Mouse (Mus musculus): Measurements from ENCODE around the gene Tfec. TPM values are rescaled to one million over a fixed set of nuclear protein-coding genes. Genes with fewer than 3 reads are reported as not detected.

The Tfec gene
- total and polyA plus RNA-seq, 2 experiments from 2014 or later, result 0.24 to 0.31 TPM

- no peaks in the 10 kb centered on the region for H3K36me3 ChIP-seq (ENCODE audit: insufficient read depth)
- peak; percentile 75 for TF ChIP-seq CTCF (IDR thresholded peaks at IDR 0.05; ENCODE audit: low read depth)
- peak overlapping the region; percentile 6; the same call in 1 of the 2 replicates for H3K4me2 ChIP-seq (ENCODE audit: low read depth)
- ATAC-seq (peak; percentile 68; the same call in 1 of the 2 replicates), DNase-seq (peak; percentile 82)
- H3K27ac ChIP-seq (ENCODE audit: low read depth, low read length), result no peak overlapping the region
- H3K4me3 ChIP-seq (ENCODE audit: low read depth, low read length), result no peak overlapping the region
- H3K9ac ChIP-seq, result no peak overlapping the region
- 4% methylated on average over 10 of the region's 10 CpGs for WGBS
- H3K4me1 ChIP-seq (ENCODE audit: insufficient read depth), result peaks cover 3% of the 10 kb centered on the region; the same call in 1 of the 2 replicates
- no peaks in the 10 kb centered on the region; the same call in 1 of the 2 replicates for H3K27me3 ChIP-seq (ENCODE audit: insufficient read depth, low read length)
- no peaks in the 10 kb centered on the region for H3K9me3 ChIP-seq (ENCODE audit: low read length)
These were observed 100.6 kb downstream of the Tfec start for GRCm38 (mm10) chr6:16797669-16798068.

- H3K4me2 ChIP-seq (ENCODE audit: low read depth), result peak overlapping the region; percentile 36
- DNase-seq, result peak; percentile 43
- ATAC-seq, result peak; percentile 59; the same call in 1 of the 2 replicates
These were observed 101.3 kb downstream of the Tfec start for GRCm38 (mm10) chr6:16796914-16797313.

GRCm38 (mm10) chr6:16794036-16794435, 104.2 kb downstream of the Tfec start:
- Histone ChIP-seq H3K9ac (no peak overlapping the region), H3K4me3 (ENCODE audit: low read depth, low read length) (no peak overlapping the region), H3K9me3 (ENCODE audit: low read length) (no peaks in the 10 kb centered on the region), H3K27ac (ENCODE audit: low read depth, low read length) (no peak overlapping the region), H3K27me3 (ENCODE audit: insufficient read depth, low read length) (no peaks in the 10 kb centered on the region; the same call in 1 of the 2 replicates), H3K4me2 (ENCODE audit: low read depth) (no peak overlapping the region), H3K36me3 (ENCODE audit: insufficient read depth) (no peaks in the 10 kb centered on the region), H3K4me1 (ENCODE audit: insufficient read depth) (peaks cover 3% of the 10 kb centered on the region; the same call in 1 of the 2 replicates)
- 69% methylated on average over 7 of the region's 7 CpGs for WGBS
- TF ChIP-seq CTCF (IDR thresholded peaks at IDR 0.05; ENCODE audit: low read depth), result no peak
- ATAC-seq (no peak), DNase-seq (no peak)

More at GRCm38 (mm10) chr6:16796914-16797313, 101.3 kb downstream of the Tfec start:
- H3K27ac ChIP-seq (ENCODE audit: low read depth, low read length), result peak overlapping the region; percentile 45; the same call in 1 of the 2 replicates
- H3K36me3 ChIP-seq (ENCODE audit: insufficient read depth), result no peaks in the 10 kb centered on the region
- no peak overlapping the region for H3K9ac ChIP-seq
- no peaks in the 10 kb centered on the region; the same call in 1 of the 2 replicates for H3K27me3 ChIP-seq (ENCODE audit: insufficient read depth, low read length)
- 33% methylated on average over 9 of the region's 9 CpGs for WGBS
- peaks cover 3% of the 10 kb centered on the region; the same call in 1 of the 2 replicates for H3K4me1 ChIP-seq (ENCODE audit: insufficient read depth)
- TF ChIP-seq CTCF (IDR thresholded peaks at IDR 0.05; ENCODE audit: low read depth), result no peak
- H3K9me3 ChIP-seq (ENCODE audit: low read length), result no peaks in the 10 kb centered on the region
- H3K4me3 ChIP-seq (ENCODE audit: low read depth, low read length), result no peak overlapping the region

DNA sequence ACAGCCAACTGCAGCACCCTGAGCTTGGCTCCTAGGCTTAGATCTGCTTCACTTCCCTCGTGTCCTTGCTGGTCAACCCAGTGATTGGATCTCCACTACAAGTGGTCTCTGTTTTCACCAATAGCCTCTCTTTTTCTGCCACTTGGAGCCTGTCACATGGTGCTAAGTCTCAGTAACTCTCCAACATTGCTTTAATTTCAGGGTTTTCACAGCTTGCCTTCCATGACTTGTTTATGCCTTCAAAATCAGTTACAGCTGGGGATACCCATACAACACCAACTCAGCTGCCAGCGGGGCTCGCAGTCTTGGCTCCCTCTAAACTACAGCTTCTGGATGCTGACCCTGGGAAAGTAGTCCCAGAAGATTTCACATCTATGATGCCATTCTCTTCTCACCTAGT, 113.1 kb downstream of the Tfec start:
- no peaks in the 10 kb centered on the region for H3K36me3 ChIP-seq (ENCODE audit: insufficient read depth)
- H3K9ac ChIP-seq, result no peak overlapping the region
- WGBS, result 72% methylated on average over 3 of the region's 3 CpGs
- H3K27ac ChIP-seq (ENCODE audit: low read depth, low read length), result no peak overlapping the region
- no peak overlapping the region for H3K4me3 ChIP-seq (ENCODE audit: low read depth, low read length)
- TF ChIP-seq CTCF (IDR thresholded peaks at IDR 0.05; ENCODE audit: low read depth), result no peak
- no peak overlapping the region for H3K4me2 ChIP-seq (ENCODE audit: low read depth)
- ATAC-seq, result no peak
- H3K9me3 ChIP-seq (ENCODE audit: low read length), result no peaks in the 10 kb centered on the region
- no peaks in the 10 kb centered on the region for H3K27me3 ChIP-seq (ENCODE audit: insufficient read depth, low read length)
- no peak for DNase-seq
- no peaks in the 10 kb centered on the region for H3K4me1 ChIP-seq (ENCODE audit: insufficient read depth)

Other genes starting within 250 kb of the Tfec start
- gene Tes, start 166.7 kb upstream of the Tfec start, total RNA-seq (2014; rRNA removed), result 31.8 and 45.5 TPM in 2 replicates
- gene Tes, start 166.7 kb upstream of the Tfec start, polyA plus RNA-seq (2015; fragmentation: Nextera tagmentation; extraction: Ambion mirVana), result 22.0 and 24.1 TPM in 2 replicates